Mouse (Mus musculus): Measurements from ENCODE around the gene Osbpl9.

DNA sequence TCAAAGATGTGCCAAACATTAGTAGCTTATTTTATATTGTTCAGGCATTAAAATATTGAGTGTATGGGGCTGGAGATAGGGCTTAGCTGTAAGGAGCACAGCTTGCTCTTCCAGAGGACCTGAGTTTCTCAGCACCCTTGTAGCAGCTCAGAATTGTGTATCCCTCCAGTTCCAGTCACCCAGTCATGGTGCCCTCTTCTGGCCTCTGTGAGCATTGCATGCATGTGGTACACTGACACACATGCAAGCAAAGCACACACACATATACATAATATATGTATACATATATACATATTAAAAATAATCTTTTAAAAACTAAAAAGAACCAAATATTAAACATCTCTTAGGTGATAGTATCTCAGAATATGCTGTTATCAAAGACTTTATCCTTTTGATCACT is 165.7 kb downstream of the Osbpl9 start:
- TF ChIP-seq GATA1 (IDR thresholded peaks at IDR 0.05; ENCODE audit: borderline replicate concordance, low read length): no peak
- TF ChIP-seq FLI1 (IDR thresholded peaks at IDR 0.05; ENCODE audit: low read length): no peak

Data from megakaryocyte, embryonic 14.5 days (primary cell).